Mouse (Mus musculus) kidney, adult 2 months (tissue): Measurements from ENCODE around the gene Arl15.

ENCODE experiments used
- CTCF ChIP-seq: fragments of 200-500 bp; conservative IDR thresholded peaks from 2 replicates; pipeline ENCODE4 v1.5.1; 2011; ENCODE audit warnings: low read depth, mild to moderate bottlenecking, control low read depth, low read length, moderate library complexity, mixed read lengths; ENCODE audit not compliant: insufficient read depth, insufficient read length
- POLR2A ChIP-seq: fragments of 200-500 bp; IDR thresholded peaks from one replicate; pipeline ENCODE4 v1.6.1; 2011; ENCODE audit warnings: low read depth, low read length, control low read depth

GRCm38 (mm10) chr13:113845229-113845628 is 50.9 kb downstream of the Arl15 start:
- TF ChIP-seq CTCF (no peak), POLR2A (no peak)
